Mouse (Mus musculus) stomach, embryonic 14.5 days (tissue): ENCODE measurements around the gene Mpped2. TPM values are rescaled to one million over a fixed set of nuclear protein-coding genes. Genes with fewer than 3 reads are reported as not detected.

ENCODE experiments used
- ATAC-seq: fragments of 200-750 bp; cut with Nextera tagmentation; 2 replicates; pipeline ENCODE4 v1.8.0; 2017; ENCODE audit warnings: low read depth, moderate TSS enrichment; ENCODE audit not compliant: insufficient number of reproducible peaks, insufficient read depth, low FRiP score
- H3K27ac ChIP-seq: fragments of 300-500 bp; sonication (generic); 2 replicates; pipeline ENCODE4 v1.5.1; 2014; ENCODE audit warnings: mild to moderate bottlenecking, low read length, moderate library complexity, mixed read lengths
- H3K27me3 ChIP-seq: fragments of 300-500 bp; sonication (generic); 2 replicates; pipeline ENCODE4 v1.6.1; 2014; ENCODE audit warnings: low read length, control low read depth, mixed read lengths; ENCODE audit not compliant: control insufficient read depth, insufficient read depth
- H3K36me3 ChIP-seq: fragments of 300-500 bp; sonication (generic); 2 replicates; pipeline ENCODE4 v1.6.1; 2014; ENCODE audit warnings: mild to moderate bottlenecking, control low read depth, low read length, moderate library complexity, mixed read lengths; ENCODE audit not compliant: control insufficient read depth, insufficient read depth
- H3K4me1 ChIP-seq: fragments of 300-500 bp; sonication (generic); 2 replicates; pipeline ENCODE4 v1.6.1; 2014; ENCODE audit warnings: low read length, control low read depth, mixed read lengths; ENCODE audit not compliant: control insufficient read depth, insufficient read depth
- H3K4me2 ChIP-seq: fragments of 300-500 bp; sonication (generic); replicated peaks from 2 replicates; pipeline ENCODE4 v1.6.1; 2014; ENCODE audit warnings: low read depth, low read length, control low read depth
- H3K4me3 ChIP-seq: fragments of 300-500 bp; sonication (generic); 2 replicates; pipeline ENCODE4 v1.5.1; 2014; ENCODE audit warnings: low read depth, low read length, control low read depth
- H3K9ac ChIP-seq: fragments of 300-500 bp; sonication (generic); replicated peaks from 2 replicates; pipeline ENCODE4 v1.6.1; 2014; ENCODE audit warnings: low read depth, mild to moderate bottlenecking, control low read depth, low read length, moderate library complexity, mixed read lengths
- H3K9me3 ChIP-seq: fragments of 300-500 bp; sonication (generic); 2 replicates; pipeline ENCODE4 v1.6.1; 2016; ENCODE audit warnings: low read depth, low read length, control low read depth; ENCODE audit not compliant: control insufficient read depth
- WGBS: fragments of 180-500 bp; shearing (Covaris S2); extraction: QIAGEN DNeasy Blood & Tissue Kit; methylation state at CpG from one replicate; pipeline ENCODE4 v1.1.7; 2014; 5-methylcytosine and 5-hydroxymethylcytosine counted together
- polyA plus RNA-seq: library from polyadenylated mRNA; unstranded; fragments of >200 nt; fragmentation: Nextera tagmentation; extraction: Ambion mirVana; gene quantifications from 2 replicates; pipeline ENCODE4 v1.2.1, GENCODE M21; 2014

Mpped2 gene
- polyA plus RNA-seq, 1 experiment from 2014 or later = 52.9 TPM

- Histone ChIP-seq H3K4me3 (no peak overlapping the region), H3K27me3 (no peaks in the 10 kb centered on the region), H3K27ac (no peak overlapping the region), H3K4me2 (no peak overlapping the region), H3K9me3 (no peaks in the 10 kb centered on the region), H3K4me1 (no peaks in the 10 kb centered on the region; the same call in 1 of the 2 replicates), H3K9ac (no peak overlapping the region), H3K36me3 (no peaks in the 10 kb centered on the region)
- ATAC-seq = no peak
- 25% methylated on average over 4 of the region's 4 CpGs for WGBS
Measured at GRCm38 (mm10) chr2:106713151-106713550, 20.1 kb downstream of the Mpped2 start.

DNA sequence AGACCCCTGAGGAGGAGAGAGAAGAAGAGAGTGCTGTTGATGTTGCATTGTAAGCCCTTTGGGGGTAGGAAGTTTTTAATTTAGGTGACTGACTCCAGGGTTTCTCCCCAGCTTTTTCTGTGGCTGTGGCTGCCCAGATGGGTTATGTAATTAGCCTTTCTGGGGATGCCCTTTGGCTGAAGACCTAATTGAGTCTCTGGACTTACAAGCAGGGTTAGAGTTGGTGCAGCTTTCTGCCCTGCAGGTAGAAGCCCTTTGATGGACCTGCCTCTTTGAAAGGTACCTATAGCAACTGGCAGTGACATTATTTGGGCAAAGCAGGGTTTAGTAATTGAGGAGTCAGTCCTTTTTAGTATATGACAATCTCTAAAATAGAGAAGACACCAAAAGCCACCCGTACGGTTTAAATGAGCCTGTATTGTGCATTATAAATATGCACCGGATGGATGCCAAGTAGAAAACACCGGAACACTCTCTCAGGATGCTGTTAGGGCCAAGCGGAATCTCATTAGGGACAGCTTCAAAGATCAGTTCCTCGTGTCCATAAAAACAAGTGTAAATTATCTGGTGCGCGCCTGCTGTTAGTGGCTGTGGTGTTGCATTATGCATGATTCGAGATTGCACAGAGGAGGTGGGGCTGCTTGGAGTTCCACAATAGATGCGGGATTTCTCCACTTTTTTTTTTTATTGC is 22.8 kb downstream of the Mpped2 start:
- H3K4me3 ChIP-seq = no peak overlapping the region
- H3K4me1 ChIP-seq = no peaks in the 10 kb centered on the region; the same call in 1 of the 2 replicates
- WGBS = 86% methylated on average over 10 of the region's 10 CpGs

DNA sequence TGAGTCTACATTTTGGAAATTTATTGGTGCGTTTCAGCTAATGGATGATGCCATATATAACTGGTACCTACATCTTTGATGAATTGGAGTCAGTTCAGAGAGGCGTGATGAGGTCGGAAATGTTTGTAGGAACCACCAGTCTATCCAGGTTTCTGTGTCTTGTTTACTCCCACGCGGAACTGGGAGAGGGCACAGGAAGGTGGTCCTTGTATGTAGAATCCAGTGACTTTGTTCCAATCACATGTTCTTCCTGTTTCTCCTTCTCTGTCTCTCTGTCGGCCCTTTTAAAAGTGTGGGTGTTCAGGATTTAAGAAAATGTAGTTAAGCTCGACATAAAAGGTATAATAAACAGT is 23.3 kb downstream of the Mpped2 start:
- WGBS = 61% methylated on average over 7 of the region's 7 CpGs
- Histone ChIP-seq H3K27me3 (no peaks in the 10 kb centered on the region), H3K9me3 (no peaks in the 10 kb centered on the region), H3K9ac (no peak overlapping the region), H3K27ac (no peak overlapping the region), H3K36me3 (no peaks in the 10 kb centered on the region), H3K4me1 (no peaks in the 10 kb centered on the region; the same call in 1 of the 2 replicates), H3K4me3 (no peak overlapping the region), H3K4me2 (no peak overlapping the region)
- no peak for ATAC-seq

More for the DNA sequence above, 22.8 kb downstream of the Mpped2 start:
- no peak for ATAC-seq
- no peaks in the 10 kb centered on the region for H3K27me3 ChIP-seq
- no peak overlapping the region for H3K9ac ChIP-seq
- no peak overlapping the region for H3K4me2 ChIP-seq
- H3K36me3 ChIP-seq = no peaks in the 10 kb centered on the region
- H3K9me3 ChIP-seq = no peaks in the 10 kb centered on the region
- no peak overlapping the region for H3K27ac ChIP-seq

DNA sequence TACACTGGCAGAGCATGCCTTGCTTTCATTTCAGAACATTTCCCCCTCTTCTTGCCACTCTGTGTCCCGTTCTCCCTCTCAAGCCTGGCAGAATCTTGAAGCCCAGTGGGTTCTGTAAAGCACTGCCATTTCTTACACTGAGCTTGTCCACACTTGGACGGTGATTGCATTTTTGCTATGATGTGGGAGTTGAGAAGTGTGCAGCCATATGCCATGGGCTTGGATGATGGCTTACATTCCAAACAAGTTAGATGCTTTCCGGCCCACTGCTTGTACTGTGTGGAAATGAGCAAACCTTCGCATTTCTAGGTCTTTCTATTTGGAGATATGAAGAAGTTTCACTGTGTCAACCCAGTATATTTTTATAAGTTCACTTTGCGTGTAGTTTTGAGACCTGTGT is 25.8 kb downstream of the Mpped2 start:
- Histone ChIP-seq H3K4me3 (no peak overlapping the region), H3K9ac (no peak overlapping the region), H3K9me3 (no peaks in the 10 kb centered on the region), H3K27me3 (no peaks in the 10 kb centered on the region), H3K27ac (no peak overlapping the region), H3K36me3 (no peaks in the 10 kb centered on the region), H3K4me1 (no peaks in the 10 kb centered on the region), H3K4me2 (no peak overlapping the region)
- ATAC-seq = no peak
- 85% methylated on average over 5 of the region's 5 CpGs for WGBS

- 73% methylated on average over 3 of the region's 3 CpGs for WGBS
- H3K4me2 ChIP-seq = no peak overlapping the region
- no peak overlapping the region for H3K27ac ChIP-seq
- no peaks in the 10 kb centered on the region for H3K4me1 ChIP-seq
- no peaks in the 10 kb centered on the region for H3K27me3 ChIP-seq
- no peak overlapping the region for H3K4me3 ChIP-seq
- no peak for ATAC-seq
- H3K36me3 ChIP-seq = no peaks in the 10 kb centered on the region
- no peak overlapping the region for H3K9ac ChIP-seq
- H3K9me3 ChIP-seq = no peaks in the 10 kb centered on the region
Measured at GRCm38 (mm10) chr2:106719434-106719833, 26.4 kb downstream of the Mpped2 start.

- H3K36me3 ChIP-seq = no peaks in the 10 kb centered on the region
- H3K9ac ChIP-seq = no peak overlapping the region
- 62% methylated on average over 5 of the region's 5 CpGs for WGBS
- no peak overlapping the region for H3K4me3 ChIP-seq
- H3K4me1 ChIP-seq = no peaks in the 10 kb centered on the region
- ATAC-seq = no peak
- no peaks in the 10 kb centered on the region for H3K27me3 ChIP-seq
- H3K4me2 ChIP-seq = no peak overlapping the region
- H3K27ac ChIP-seq = no peak overlapping the region
- H3K9me3 ChIP-seq = no peaks in the 10 kb centered on the region
Measured at GRCm38 (mm10) chr2:106720644-106721043, 27.6 kb downstream of the Mpped2 start.

DNA sequence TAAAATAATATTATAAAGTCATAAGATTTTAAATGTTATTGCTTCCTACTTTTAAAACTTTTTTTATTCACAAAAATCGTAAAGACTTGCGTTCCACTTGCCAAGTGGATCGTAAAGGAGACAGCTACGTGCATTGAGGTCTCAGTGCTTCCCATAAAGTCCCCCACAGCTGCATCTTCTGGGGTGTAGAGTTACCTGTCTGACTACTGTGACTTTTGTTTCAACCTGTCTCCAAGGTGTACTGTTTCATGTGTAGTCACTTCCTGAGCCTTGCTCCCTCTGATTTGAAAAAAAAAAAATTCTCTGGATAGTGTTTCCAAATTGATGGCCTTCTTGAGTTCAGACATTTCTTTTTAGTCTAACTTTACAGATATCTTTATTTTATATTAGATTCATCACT is 29.0 kb downstream of the Mpped2 start:
- WGBS = 93% methylated on average over 4 of the region's 4 CpGs
- Histone ChIP-seq H3K9ac (no peak overlapping the region), H3K4me1 (no peaks in the 10 kb centered on the region), H3K27me3 (no peaks in the 10 kb centered on the region), H3K27ac (no peak overlapping the region), H3K4me2 (no peak overlapping the region), H3K36me3 (no peaks in the 10 kb centered on the region), H3K9me3 (no peaks in the 10 kb centered on the region), H3K4me3 (no peak overlapping the region)
- no peak for ATAC-seq

DNA sequence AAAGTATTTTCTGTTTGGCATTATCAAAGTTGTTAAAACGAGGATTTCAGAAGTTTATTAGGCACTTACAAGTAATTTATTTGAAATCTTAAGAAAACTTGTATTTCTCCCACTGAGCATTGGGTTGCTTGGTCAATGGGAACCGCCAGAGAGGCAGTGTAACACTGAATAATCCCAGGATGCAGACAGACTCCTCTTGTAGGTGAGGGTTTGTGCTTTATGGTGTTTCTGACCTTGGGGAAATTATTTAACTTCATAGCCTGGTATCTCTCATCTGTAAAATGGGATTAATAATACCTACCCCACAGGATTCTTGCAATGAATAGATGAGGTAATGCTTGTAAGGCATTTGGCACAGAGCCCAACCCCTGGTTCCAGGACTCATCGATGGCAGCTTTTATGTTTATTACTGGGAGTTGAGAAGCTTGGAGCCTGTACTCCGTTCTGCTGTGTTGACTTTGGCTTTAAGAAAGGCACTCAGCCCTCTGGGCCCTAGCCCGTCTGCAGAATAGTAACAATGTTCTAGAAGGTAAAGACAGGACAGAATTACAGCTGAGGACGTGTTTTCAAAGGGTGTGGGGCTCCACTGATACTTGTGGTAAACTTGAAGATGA is 37.0 kb downstream of the Mpped2 start:
- ATAC-seq = no peak
- Histone ChIP-seq H3K4me2 (no peak overlapping the region), H3K4me3 (no peak overlapping the region), H3K4me1 (no peaks in the 10 kb centered on the region), H3K9me3 (no peaks in the 10 kb centered on the region), H3K9ac (no peak overlapping the region), H3K27me3 (no peaks in the 10 kb centered on the region), H3K27ac (no peak overlapping the region), H3K36me3 (no peaks in the 10 kb centered on the region)
- WGBS = 42% methylated on average over 6 of the region's 6 CpGs

- H3K4me2 ChIP-seq = no peak overlapping the region
- no peak overlapping the region for H3K4me3 ChIP-seq
- H3K27me3 ChIP-seq = no peaks in the 10 kb centered on the region
- no peak overlapping the region for H3K9ac ChIP-seq
- no peaks in the 10 kb centered on the region for H3K9me3 ChIP-seq
- no peaks in the 10 kb centered on the region for H3K4me1 ChIP-seq
- no peaks in the 10 kb centered on the region for H3K36me3 ChIP-seq
- ATAC-seq = no peak
- no peak overlapping the region for H3K27ac ChIP-seq
- WGBS = 84% methylated on average over 8 of the region's 8 CpGs
Measured at GRCm38 (mm10) chr2:106730608-106731007, 37.5 kb downstream of the Mpped2 start.
